Mouse (Mus musculus): Measurements from ENCODE around the gene Bglap2.
"Not testable (repeated sequence)": the region's sequence is repeated elsewhere in the genome, so short reads cannot be mapped to it uniquely, and the experiment has no call there.

Bglap2 gene

GRCm38 (mm10) chr3:88378599-88378998, at the start of gene Bglap2:
TSS of gene Bglap2 (minus strand) at chr3:88378699.
- not testable (repeated sequence) for DNase-seq (ENCODE audit: low read depth)

GRCm38 (mm10) chr3:88427342-88427905, 48.9 kb upstream of the Bglap2 start:
- DNase-seq (ENCODE audit: low read depth), result no peak

GRCm38 (mm10) chr3:88425708-88426420, 47.4 kb upstream of the Bglap2 start:
- no peak for DNase-seq (ENCODE audit: low read depth)

- no peak for DNase-seq (ENCODE audit: low read depth)
These were observed 46.8 kb upstream of the Bglap2 start for GRCm38 (mm10) chr3:88425330-88425689.

- peak; percentile 100 for DNase-seq (ENCODE audit: low read depth)
These were observed 46.3 kb upstream of the Bglap2 start, which contains the start of gene Slc25a44 for GRCm38 (mm10) chr3:88424605-88425329. TSS of gene Slc25a44 (minus strand) at chr3:88425139.

- DNase-seq (ENCODE audit: low read depth), result no peak
These were observed 43.7 kb upstream of the Bglap2 start for GRCm38 (mm10) chr3:88422020-88422720.

- no peak for DNase-seq (ENCODE audit: low read depth)
These were observed 42.3 kb upstream of the Bglap2 start for GRCm38 (mm10) chr3:88420771-88421170.

GRCm38 (mm10) chr3:88418016-88418415, 39.5 kb upstream of the Bglap2 start:
- DNase-seq (ENCODE audit: low read depth), result no peak

- DNase-seq (ENCODE audit: low read depth), result no peak
These were observed 37.2 kb upstream of the Bglap2 start for GRCm38 (mm10) chr3:88415668-88416067.

GRCm38 (mm10) chr3:88412636-88413035, 34.1 kb upstream of the Bglap2 start:
- no peak for DNase-seq (ENCODE audit: low read depth)

- no peak for DNase-seq (ENCODE audit: low read depth)
These were observed 33.2 kb upstream of the Bglap2 start for GRCm38 (mm10) chr3:88411681-88412080.

- no peak for DNase-seq (ENCODE audit: low read depth)
These were observed 32.1 kb upstream of the Bglap2 start for GRCm38 (mm10) chr3:88410645-88411031.

GRCm38 (mm10) chr3:88409741-88410644, 31.5 kb upstream of the Bglap2 start, which contains the start of gene Pmf1:
TSS of gene Pmf1 (minus strand) at chr3:88410331.
- peak; percentile 86 for DNase-seq (ENCODE audit: low read depth)

GRCm38 (mm10) chr3:88408953-88409352, 30.5 kb upstream of the Bglap2 start:
- no peak for DNase-seq (ENCODE audit: low read depth)

GRCm38 (mm10) chr3:88407529-88407928, 29.0 kb upstream of the Bglap2 start:
- DNase-seq (ENCODE audit: low read depth), result no peak

- DNase-seq (ENCODE audit: low read depth), result peak; percentile 71
These were observed 28.6 kb upstream of the Bglap2 start for GRCm38 (mm10) chr3:88407090-88407489.

GRCm38 (mm10) chr3:88403522-88404230, 25.2 kb upstream of the Bglap2 start:
- no peak for DNase-seq (ENCODE audit: low read depth)

- no peak for DNase-seq (ENCODE audit: low read depth)
These were observed 20.2 kb upstream of the Bglap2 start for GRCm38 (mm10) chr3:88398666-88399065.

GRCm38 (mm10) chr3:88395742-88396141, 17.2 kb upstream of the Bglap2 start:
- no peak for DNase-seq (ENCODE audit: low read depth)

GRCm38 (mm10) chr3:88395288-88395687, 16.8 kb upstream of the Bglap2 start:
- DNase-seq (ENCODE audit: low read depth), result no peak

Data from c-Kit-positive CD71-positive TER-119-negative erythroid progenitor cells, embryonic 14.5 days (primary cell).